ENCODE assay signal across 26 mouse cellular contexts in the genomic region with DNA sequence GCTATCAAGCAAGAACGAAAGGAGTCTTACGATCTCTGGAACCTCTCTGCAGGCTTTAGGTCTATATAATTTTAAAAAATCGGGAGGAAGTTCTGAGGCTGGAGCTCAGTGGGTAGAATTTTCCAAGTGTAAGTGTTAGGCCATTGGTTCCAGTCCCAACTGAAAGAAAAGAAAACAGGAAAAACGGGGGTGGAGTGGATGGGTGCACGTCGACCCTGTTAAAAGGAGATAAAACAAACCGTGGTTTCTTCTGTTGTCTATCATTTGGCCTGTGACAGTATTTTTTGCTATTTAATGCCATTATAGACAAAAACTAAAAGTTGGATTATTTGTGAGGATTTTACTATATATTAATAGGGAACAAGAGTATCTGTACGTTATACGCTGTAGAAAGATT. TPM values are rescaled to one million over a fixed set of nuclear protein-coding genes. Genes with fewer than 3 reads are reported as not detected.
A peak's percentile ranks its signal among the peaks of the same experiment; 100 is the strongest.
DNase-seq lines count a peak whose midpoint lies in the region; ATAC-seq and TF ChIP-seq lines count a peak whose summit lies in the region.
"Had no signal": no experiment of that assay in that cellular context is flagged by ENCODE, and none has a peak within 500 bp of the region (broad histone marks: within the 10 kb centered on the region; RNA-seq: fewer than 3 reads in every experiment).

No protein-coding gene starts in this region.

- no peaks in the 10 kb centered on the region for H3K27me3 ChIP-seq in erythroblast, embryonic 14.5 days (ENCODE audit: control insufficient read depth)
- no peaks in the 10 kb centered on the region for H3K27me3 ChIP-seq in heart, embryonic 15.5 days
- no peaks in the 10 kb centered on the region for H3K27me3 ChIP-seq in midbrain, embryonic 11.5 days (ENCODE audit: control insufficient read depth, insufficient read depth, low read length)
- H3K27me3 ChIP-seq in midbrain, postnatal 0 days (ENCODE audit: insufficient read depth, low read length) = no peaks in the 10 kb centered on the region
- no peaks in the 10 kb centered on the region for H3K27me3 ChIP-seq in liver, embryonic 16.5 days (ENCODE audit: control insufficient read depth, insufficient read depth, low read depth, low read length)
- H3K27me3 ChIP-seq: embryonic facial prominence, embryonic 15.5 days; forebrain, embryonic 12.5 days; kidney, embryonic 15.5 days; limb, embryonic 13.5 days; lung, embryonic 15.5 days; midbrain, embryonic 13.5 days; stomach, embryonic 15.5 days had no signal

- H3K4me1 ChIP-seq in erythroblast, embryonic 14.5 days (ENCODE audit: control insufficient read depth) = peaks cover 49% of the 10 kb centered on the region
- H3K4me1 ChIP-seq in heart, embryonic 15.5 days (replicated peaks) = peaks cover 26% of the 10 kb centered on the region
- H3K4me1 ChIP-seq in midbrain, embryonic 11.5 days (ENCODE audit: control insufficient read depth, insufficient read depth, low read length) = peaks cover 13% of the 10 kb centered on the region
- H3K4me1 ChIP-seq in midbrain, postnatal 0 days (ENCODE audit: insufficient read depth, low read length) = peaks cover 6% of the 10 kb centered on the region
- peaks cover 24% of the 10 kb centered on the region for H3K4me1 ChIP-seq in liver, embryonic 16.5 days (ENCODE audit: control insufficient read depth, low read depth, low read length)

- H3K36me3 ChIP-seq in erythroblast, embryonic 14.5 days (ENCODE audit: control insufficient read depth) = peaks cover 15% of the 10 kb centered on the region
- no peaks in the 10 kb centered on the region for H3K36me3 ChIP-seq in heart, embryonic 15.5 days
- no peaks in the 10 kb centered on the region for H3K36me3 ChIP-seq in midbrain, embryonic 11.5 days (ENCODE audit: control insufficient read depth, insufficient read depth, low read length)
- H3K36me3 ChIP-seq in midbrain, postnatal 0 days (ENCODE audit: insufficient read depth, low read length) = no peaks in the 10 kb centered on the region
- H3K36me3 ChIP-seq in liver, embryonic 16.5 days (ENCODE audit: control insufficient read depth, insufficient read depth) = no peaks in the 10 kb centered on the region
- H3K36me3 ChIP-seq: embryonic facial prominence, embryonic 15.5 days; forebrain, embryonic 12.5 days; kidney, embryonic 15.5 days; limb, embryonic 13.5 days; lung, embryonic 15.5 days; midbrain, embryonic 13.5 days; stomach, embryonic 15.5 days had no signal

- no peak overlapping the region for H3K9ac ChIP-seq in heart, embryonic 15.5 days
- H3K9ac ChIP-seq in midbrain, embryonic 11.5 days (ENCODE audit: low read length) = no peak overlapping the region
- no peak overlapping the region for H3K9ac ChIP-seq in midbrain, postnatal 0 days (replicated peaks; ENCODE audit: low read length, poor library complexity, severe bottlenecking)
- H3K9ac ChIP-seq in liver, embryonic 16.5 days (ENCODE audit: low read depth, low read length) = peak overlapping the region; percentile 58; the same call in 1 of the 2 replicates
- H3K9ac ChIP-seq: embryonic facial prominence, embryonic 15.5 days; forebrain, embryonic 12.5 days; kidney, embryonic 15.5 days; limb, embryonic 13.5 days; lung, embryonic 15.5 days; midbrain, embryonic 13.5 days; stomach, embryonic 15.5 days had no signal

- peak overlapping the region; percentile 90 for H3K4me3 ChIP-seq in erythroblast, embryonic 14.5 days (replicated peaks)
- no peak overlapping the region for H3K4me3 ChIP-seq in heart, embryonic 15.5 days
- H3K4me3 ChIP-seq in midbrain, embryonic 11.5 days (ENCODE audit: low read depth, low read length) = no peak overlapping the region
- no peak overlapping the region for H3K4me3 ChIP-seq in midbrain, postnatal 0 days (ENCODE audit: low read depth, low read length)
- peak overlapping the region; percentile 99 for H3K4me3 ChIP-seq in liver, embryonic 16.5 days (ENCODE audit: low read depth, low read length)
- H3K4me3 ChIP-seq: embryonic facial prominence, embryonic 15.5 days; forebrain, embryonic 12.5 days; limb, embryonic 13.5 days; lung, embryonic 15.5 days; midbrain, embryonic 13.5 days; stomach, embryonic 15.5 days had no signal

- H3K27ac ChIP-seq in heart, embryonic 15.5 days = peak overlapping the region; percentile 100
- no peak overlapping the region for H3K27ac ChIP-seq in midbrain, embryonic 11.5 days (ENCODE audit: low read depth, low read length)
- H3K27ac ChIP-seq in midbrain, postnatal 0 days (ENCODE audit: low read depth, low read length) = no peak overlapping the region
- H3K27ac ChIP-seq in liver, embryonic 16.5 days (ENCODE audit: low read length) = peak overlapping the region; percentile 88
- H3K27ac ChIP-seq: embryonic facial prominence, embryonic 15.5 days; forebrain, embryonic 12.5 days; limb, embryonic 13.5 days; macrophage; midbrain, embryonic 13.5 days; stomach, embryonic 15.5 days had no signal

- 61% methylated on average over 9 of the region's 9 CpGs for WGBS in heart, embryonic 15.5 days
- WGBS in midbrain, embryonic 11.5 days = 91% methylated on average over 9 of the region's 9 CpGs
- 92% methylated on average over 9 of the region's 9 CpGs for WGBS in midbrain, postnatal 0 days
- WGBS in liver, embryonic 16.5 days (ENCODE audit: insufficient replicate concordance) = 33% methylated on average over 9 of the region's 9 CpGs

- H3K9me3 ChIP-seq in erythroblast, embryonic 14.5 days (ENCODE audit: control insufficient read depth, low read length) = no peaks in the 10 kb centered on the region
- no peaks in the 10 kb centered on the region for H3K9me3 ChIP-seq in heart, embryonic 15.5 days (replicated peaks)
- no peaks in the 10 kb centered on the region for H3K9me3 ChIP-seq in midbrain, embryonic 11.5 days (ENCODE audit: control insufficient read depth, low read length)
- no peaks in the 10 kb centered on the region for H3K9me3 ChIP-seq in midbrain, postnatal 0 days (ENCODE audit: low read length)
- H3K9me3 ChIP-seq in liver, embryonic 16.5 days (replicated peaks; ENCODE audit: control insufficient read depth, low read length) = no peaks in the 10 kb centered on the region
- H3K9me3 ChIP-seq: embryonic facial prominence, embryonic 15.5 days; forebrain, embryonic 12.5 days; kidney, embryonic 15.5 days; limb, embryonic 13.5 days; lung, embryonic 15.5 days; midbrain, embryonic 13.5 days; stomach, embryonic 15.5 days had no signal

- H3K4me2 ChIP-seq in heart, embryonic 15.5 days = peak overlapping the region; percentile 61
- no peak overlapping the region for H3K4me2 ChIP-seq in midbrain, embryonic 11.5 days
- H3K4me2 ChIP-seq in midbrain, postnatal 0 days (ENCODE audit: low read depth, low read length, poor library complexity, severe bottlenecking) = no peak overlapping the region
- H3K4me2 ChIP-seq in liver, embryonic 16.5 days (ENCODE audit: low read depth, low read length) = peak overlapping the region; percentile 88
- H3K4me2 ChIP-seq: embryonic facial prominence, embryonic 15.5 days; forebrain, embryonic 12.5 days; limb, embryonic 13.5 days; midbrain, embryonic 13.5 days had no signal

- no peak for DNase-seq in heart, adult 11 months
- DNase-seq in midbrain, embryonic 11.5 days (ENCODE audit: low spot score, missing footprints) = peak; percentile 19
- DNase-seq in midbrain, postnatal 0 days (ENCODE audit: low spot score) = no peak
- no peak for DNase-seq in B cell, adult 2 months
- DNase-seq: adrenal gland, postnatal 36 days; cerebellum, adult 11-12 months; cerebellum, postnatal 36 days; gastrocnemius, postnatal 10 days; heart, postnatal 4 days; right cerebral cortex, postnatal 14 days; spleen, adult 18-20 months had no signal

- no peak for TF ChIP-seq CTCF in midbrain, postnatal 0 days (IDR thresholded peaks at IDR 0.05)

- no peak for ATAC-seq in erythroblast, adult 5-6 weeks (replicated peaks; ENCODE audit: low FRiP score, poor library complexity, severe bottlenecking)
- ATAC-seq in heart, embryonic 15.5 days (replicated peaks; ENCODE audit: insufficient number of reproducible peaks, insufficient read depth, low FRiP score, low read depth) = no peak
- ATAC-seq in midbrain, embryonic 11.5 days (ENCODE audit: low FRiP score) = no peak
- ATAC-seq in midbrain, postnatal 0 days (ENCODE audit: low FRiP score) = no peak
- no peak for ATAC-seq in liver, embryonic 16.5 days (ENCODE audit: low read depth)
- ATAC-seq: CD4-positive, CD25-positive, alpha-beta regulatory T cell, adult 4 months; hindbrain, embryonic 16.5 days; intestine, embryonic 16.5 days; midbrain, embryonic 13.5 days had no signal

RNA-seq across cellular contexts. Expression of gene Sh3glb1, which starts 1.7 kb away (rescaled TPM):
- 15.0 and 16.1 TPM in 2 replicates for polyA plus RNA-seq in erythroblast, embryonic 14.5 days (2012)
- total RNA-seq in erythroblast, adult 5-6 weeks (2015; ENCODE audit: low replicate concordance) = 120 and 163 TPM in 2 replicates
- 118 and 151 TPM in 2 replicates for total RNA-seq in erythroblast, adult 5-6 weeks (2017; ENCODE audit: low replicate concordance)
- polyA plus RNA-seq in heart, embryonic 15.5 days (2015; fragmentation: Nextera tagmentation; extraction: Ambion mirVana) = 133 and 152 TPM in 2 replicates
- polyA plus RNA-seq in midbrain, embryonic 11.5 days (2014; fragmentation: Nextera tagmentation; extraction: Ambion mirVana) = 91.4 and 92.2 TPM in 2 replicates
- total RNA-seq in midbrain, postnatal 0 days (2014; rRNA removed) = 96.5 and 111 TPM in 2 replicates
- polyA plus RNA-seq in midbrain, postnatal 0 days (2015; fragmentation: Nextera tagmentation; extraction: Ambion mirVana) = 109 and 130 TPM in 2 replicates
- 78.8 and 83.3 TPM in 2 replicates for polyA plus RNA-seq in liver, embryonic 16.5 days (2015; fragmentation: Nextera tagmentation; extraction: Ambion mirVana)

RNA-seq across cellular contexts. Expression of gene Clca3a1, which starts 38.9 kb away (rescaled TPM):
- not detected in 2 replicates for polyA plus RNA-seq in erythroblast, embryonic 14.5 days (2012)
- 4.2 and 11.5 TPM in 2 replicates for total RNA-seq in erythroblast, adult 5-6 weeks (2015; ENCODE audit: low replicate concordance)
- total RNA-seq in erythroblast, adult 5-6 weeks (2017; ENCODE audit: low replicate concordance) = 9.4 and 11.4 TPM in 2 replicates
- polyA plus RNA-seq in heart, embryonic 15.5 days (2015; fragmentation: Nextera tagmentation; extraction: Ambion mirVana) = 17.3 and 19.6 TPM in 2 replicates
- 0.06 TPM in 1 of 2 replicates, not detected in the other for polyA plus RNA-seq in midbrain, embryonic 11.5 days (2014; fragmentation: Nextera tagmentation; extraction: Ambion mirVana)
- total RNA-seq in midbrain, postnatal 0 days (2014; rRNA removed) = 0.27 and 0.52 TPM in 2 replicates
- 1.0 and 1.4 TPM in 2 replicates for polyA plus RNA-seq in midbrain, postnatal 0 days (2015; fragmentation: Nextera tagmentation; extraction: Ambion mirVana)
- 4.5 and 4.9 TPM in 2 replicates for polyA plus RNA-seq in liver, embryonic 16.5 days (2015; fragmentation: Nextera tagmentation; extraction: Ambion mirVana)
- polyA plus RNA-seq: macrophage had no signal

Comparison
In these comparisons a context has a peak if more than half of its experiments do, and no peak if none do; other contexts are left out.
1. H3K4me3 ChIP-seq: peak in erythroblast, embryonic 14.5 days (single experiment) and liver, embryonic 16.5 days (single experiment); none in heart, embryonic 15.5 days (single experiment), midbrain, embryonic 11.5 days (single experiment) and midbrain, postnatal 0 days (single experiment).
2. H3K27ac ChIP-seq: peak in heart, embryonic 15.5 days (single experiment) and liver, embryonic 16.5 days (single experiment); none in midbrain, embryonic 11.5 days (single experiment) and midbrain, postnatal 0 days (single experiment).
3. H3K4me2 ChIP-seq: peak in heart, embryonic 15.5 days (single experiment) and liver, embryonic 16.5 days (single experiment); none in midbrain, embryonic 11.5 days (single experiment) and midbrain, postnatal 0 days (single experiment).